Mouse (Mus musculus): ENCODE data around the gene Mcm2. TPM values are rescaled to one million over a fixed set of nuclear protein-coding genes. Genes with fewer than 3 reads are reported as not detected.

Gene Mcm2
- polyA plus RNA-seq, 1 experiment from 2014 or later = 219 TPM

- ATAC-seq (ENCODE audit: insufficient read depth, low FRiP score, low TSS enrichment) (no peak), DNase-seq (ENCODE audit: low spot score) (no peak)
- WGBS = 52% methylated on average over 7 of the region's 7 CpGs
- Histone ChIP-seq H3K9me3 (ENCODE audit: control insufficient read depth, low read length) (no peaks in the 10 kb centered on the region), H3K4me1 (ENCODE audit: control insufficient read depth, insufficient read depth, low read length) (peaks cover 19% of the 10 kb centered on the region), H3K9ac (ENCODE audit: low read length) (peak overlapping the region; percentile 39), H3K4me2 (ENCODE audit: low read depth) (no peak overlapping the region), H3K27ac (ENCODE audit: low read depth, low read length) (peak overlapping the region; percentile 87), H3K27me3 (ENCODE audit: control insufficient read depth, insufficient read depth, low read length) (no peaks in the 10 kb centered on the region), H3K36me3 (ENCODE audit: control insufficient read depth, insufficient read depth, low read length) (no peaks in the 10 kb centered on the region), H3K4me3 (ENCODE audit: low read depth, low read length) (no peak overlapping the region)
Observed at GRCm38 (mm10) chr6:88930049-88930448, 31.5 kb upstream of the Mcm2 start.

DNA sequence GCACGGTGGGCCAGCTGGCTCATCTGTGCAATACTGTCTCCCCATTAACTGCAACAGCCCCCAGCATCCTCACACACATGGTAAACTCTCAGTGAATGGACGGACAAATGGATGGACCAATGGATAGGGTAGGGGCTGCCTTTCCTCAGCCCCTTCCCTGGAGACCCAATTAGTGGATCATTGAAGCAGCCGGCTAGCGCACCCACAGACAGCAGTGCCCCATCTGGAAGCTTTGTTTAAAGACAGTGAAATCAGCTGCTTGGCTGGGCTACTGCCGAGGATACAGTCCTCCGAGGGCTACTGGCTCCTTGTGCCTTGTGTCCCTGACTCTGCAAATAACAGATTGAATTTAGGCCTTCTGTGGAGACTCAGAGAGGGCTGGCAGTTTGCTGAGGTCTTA is 30.9 kb upstream of the Mcm2 start:
- peaks cover 23% of the 10 kb centered on the region for H3K4me1 ChIP-seq (ENCODE audit: control insufficient read depth, insufficient read depth, low read length)

GRCm38 (mm10) chr6:88928576-88928975 is 30.0 kb upstream of the Mcm2 start:
- no peaks in the 10 kb centered on the region for H3K9me3 ChIP-seq (ENCODE audit: control insufficient read depth, low read length)
- H3K27ac ChIP-seq (ENCODE audit: low read depth, low read length) = no peak overlapping the region; the same call in 1 of the 2 replicates
- 85% methylated on average over 5 of the region's 5 CpGs for WGBS
- peaks cover 28% of the 10 kb centered on the region for H3K4me1 ChIP-seq (ENCODE audit: control insufficient read depth, insufficient read depth, low read length)
- no peaks in the 10 kb centered on the region for H3K27me3 ChIP-seq (ENCODE audit: control insufficient read depth, insufficient read depth, low read length)
- no peak overlapping the region for H3K4me2 ChIP-seq (ENCODE audit: low read depth)
- no peak overlapping the region for H3K4me3 ChIP-seq (ENCODE audit: low read depth, low read length)
- ATAC-seq (ENCODE audit: insufficient read depth, low FRiP score, low TSS enrichment) (no peak), DNase-seq (ENCODE audit: low spot score) (no peak)
- H3K9ac ChIP-seq (ENCODE audit: low read length) = no peak overlapping the region
- H3K36me3 ChIP-seq (ENCODE audit: control insufficient read depth, insufficient read depth, low read length) = no peaks in the 10 kb centered on the region

More for the DNA sequence above, 30.9 kb upstream of the Mcm2 start:
- Histone ChIP-seq H3K27ac (ENCODE audit: low read depth, low read length) (peak overlapping the region; percentile 87), H3K9ac (ENCODE audit: low read length) (peak overlapping the region; percentile 39; the same call in 1 of the 2 replicates), H3K4me2 (ENCODE audit: low read depth) (no peak overlapping the region), H3K36me3 (ENCODE audit: control insufficient read depth, insufficient read depth, low read length) (no peaks in the 10 kb centered on the region), H3K4me3 (ENCODE audit: low read depth, low read length) (no peak overlapping the region), H3K9me3 (ENCODE audit: control insufficient read depth, low read length) (no peaks in the 10 kb centered on the region), H3K27me3 (ENCODE audit: control insufficient read depth, insufficient read depth, low read length) (no peaks in the 10 kb centered on the region)
- no peak for ATAC-seq (ENCODE audit: insufficient read depth, low FRiP score, low TSS enrichment)
- peak; percentile 55 for DNase-seq (ENCODE audit: low spot score)
- 36% methylated on average over 6 of the region's 6 CpGs for WGBS

GRCm38 (mm10) chr6:88928026-88928425 is 29.4 kb upstream of the Mcm2 start:
- Histone ChIP-seq H3K36me3 (ENCODE audit: control insufficient read depth, insufficient read depth, low read length) (no peaks in the 10 kb centered on the region), H3K4me3 (ENCODE audit: low read depth, low read length) (no peak overlapping the region), H3K4me2 (ENCODE audit: low read depth) (no peak overlapping the region), H3K27ac (ENCODE audit: low read depth, low read length) (no peak overlapping the region), H3K9me3 (ENCODE audit: control insufficient read depth, low read length) (no peaks in the 10 kb centered on the region), H3K27me3 (ENCODE audit: control insufficient read depth, insufficient read depth, low read length) (no peaks in the 10 kb centered on the region), H3K4me1 (ENCODE audit: control insufficient read depth, insufficient read depth, low read length) (peaks cover 28% of the 10 kb centered on the region), H3K9ac (ENCODE audit: low read length) (no peak overlapping the region)
- DNase-seq (ENCODE audit: low spot score) (no peak), ATAC-seq (ENCODE audit: insufficient read depth, low FRiP score, low TSS enrichment) (no peak)
- 95% methylated on average over 1 of the region's 1 CpGs for WGBS

- no peak overlapping the region for H3K9ac ChIP-seq (ENCODE audit: low read length)
- no peak overlapping the region for H3K4me2 ChIP-seq (ENCODE audit: low read depth)
- H3K36me3 ChIP-seq (ENCODE audit: control insufficient read depth, insufficient read depth, low read length) = no peaks in the 10 kb centered on the region
- H3K27ac ChIP-seq (ENCODE audit: low read depth, low read length) = no peak overlapping the region; the same call in 1 of the 2 replicates
- DNase-seq (ENCODE audit: low spot score) = peak; percentile 82
- 7% methylated on average over 2 of the region's 2 CpGs for WGBS
- no peaks in the 10 kb centered on the region for H3K9me3 ChIP-seq (ENCODE audit: control insufficient read depth, low read length)
- H3K4me1 ChIP-seq (ENCODE audit: control insufficient read depth, insufficient read depth, low read length) = peaks cover 28% of the 10 kb centered on the region
- no peaks in the 10 kb centered on the region for H3K27me3 ChIP-seq (ENCODE audit: control insufficient read depth, insufficient read depth, low read length)
- no peak overlapping the region for H3K4me3 ChIP-seq (ENCODE audit: low read depth, low read length)
- 0 out of 2 replicates have a peak, but pooled peaks have one; percentile 11 for ATAC-seq (ENCODE audit: insufficient read depth, low FRiP score, low TSS enrichment)
Observed at GRCm38 (mm10) chr6:88927595-88927994, 29.0 kb upstream of the Mcm2 start.

- peak overlapping the region; percentile 75 for H3K27ac ChIP-seq (ENCODE audit: low read depth, low read length)
- H3K4me3 ChIP-seq (ENCODE audit: low read depth, low read length) = no peak overlapping the region
- H3K27me3 ChIP-seq (ENCODE audit: control insufficient read depth, insufficient read depth, low read length) = no peaks in the 10 kb centered on the region
- H3K9ac ChIP-seq (ENCODE audit: low read length) = no peak overlapping the region
- 39% methylated on average over 3 of the region's 3 CpGs for WGBS
- no peaks in the 10 kb centered on the region for H3K9me3 ChIP-seq (ENCODE audit: control insufficient read depth, low read length)
- DNase-seq (ENCODE audit: low spot score) (no peak), ATAC-seq (ENCODE audit: insufficient read depth, low FRiP score, low TSS enrichment) (no peak)
- H3K36me3 ChIP-seq (ENCODE audit: control insufficient read depth, insufficient read depth, low read length) = no peaks in the 10 kb centered on the region
- H3K4me2 ChIP-seq (ENCODE audit: low read depth) = no peak overlapping the region
- H3K4me1 ChIP-seq (ENCODE audit: control insufficient read depth, insufficient read depth, low read length) = peaks cover 28% of the 10 kb centered on the region
Observed at GRCm38 (mm10) chr6:88926870-88927269, 28.3 kb upstream of the Mcm2 start.

- WGBS = 4% methylated on average over 4 of the region's 4 CpGs
- no peak overlapping the region for H3K4me3 ChIP-seq (ENCODE audit: low read depth, low read length)
Observed at GRCm38 (mm10) chr6:88925640-88926205, 27.1 kb upstream of the Mcm2 start.

GRCm38 (mm10) chr6:88924502-88925275 is 26.1 kb upstream of the Mcm2 start:
- H3K4me3 ChIP-seq (ENCODE audit: low read depth, low read length) = no peak overlapping the region
- H3K9me3 ChIP-seq (ENCODE audit: control insufficient read depth, low read length) = no peaks in the 10 kb centered on the region
- DNase-seq (ENCODE audit: low spot score) (no peak), ATAC-seq (ENCODE audit: insufficient read depth, low FRiP score, low TSS enrichment) (no peak)
- WGBS = 3% methylated on average over 5 of the region's 5 CpGs
- no peaks in the 10 kb centered on the region for H3K27me3 ChIP-seq (ENCODE audit: control insufficient read depth, insufficient read depth, low read length)
- H3K27ac ChIP-seq (ENCODE audit: low read depth, low read length) = peak overlapping the region; percentile 75
- peaks cover 25% of the 10 kb centered on the region for H3K4me1 ChIP-seq (ENCODE audit: control insufficient read depth, insufficient read depth, low read length)
- no peak overlapping the region for H3K4me2 ChIP-seq (ENCODE audit: low read depth)
- H3K36me3 ChIP-seq (ENCODE audit: control insufficient read depth, insufficient read depth, low read length) = no peaks in the 10 kb centered on the region
- peak overlapping the region; percentile 7; the same call in 1 of the 2 replicates for H3K9ac ChIP-seq (ENCODE audit: low read length)

More at GRCm38 (mm10) chr6:88925640-88926205, 27.1 kb upstream of the Mcm2 start:
- no peaks in the 10 kb centered on the region for H3K27me3 ChIP-seq (ENCODE audit: control insufficient read depth, insufficient read depth, low read length)
- H3K36me3 ChIP-seq (ENCODE audit: control insufficient read depth, insufficient read depth, low read length) = no peaks in the 10 kb centered on the region
- H3K4me2 ChIP-seq (ENCODE audit: low read depth) = no peak overlapping the region
- H3K27ac ChIP-seq (ENCODE audit: low read depth, low read length) = peak overlapping the region; percentile 75
- H3K4me1 ChIP-seq (ENCODE audit: control insufficient read depth, insufficient read depth, low read length) = peaks cover 28% of the 10 kb centered on the region
- peak; percentile 84 for DNase-seq (ENCODE audit: low spot score)
- H3K9me3 ChIP-seq (ENCODE audit: control insufficient read depth, low read length) = no peaks in the 10 kb centered on the region
- peak overlapping the region; percentile 11; the same call in 1 of the 2 replicates for H3K9ac ChIP-seq (ENCODE audit: low read length)
- peak; percentile 78 for ATAC-seq (ENCODE audit: insufficient read depth, low FRiP score, low TSS enrichment)

DNA sequence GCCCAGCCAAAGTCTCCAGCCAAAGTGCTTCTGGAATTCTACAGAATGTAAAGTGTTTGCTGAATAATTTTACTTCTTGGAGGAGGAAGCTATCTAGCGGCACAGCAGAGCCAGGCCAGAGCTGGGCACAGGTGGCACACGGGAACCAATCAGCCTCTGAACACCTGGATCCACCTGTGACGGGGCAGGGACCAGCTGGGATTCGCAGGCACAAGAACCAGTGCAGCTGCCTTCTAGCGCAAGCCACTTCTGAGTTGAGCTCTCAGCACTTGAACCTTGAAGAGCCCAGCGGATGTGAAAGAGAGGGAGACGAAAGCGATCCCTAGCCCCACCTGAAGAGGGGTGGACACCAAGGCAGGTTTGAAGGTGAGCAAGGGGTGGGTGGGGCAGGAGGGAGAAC is 20.2 kb upstream of the Mcm2 start:
- Histone ChIP-seq H3K36me3 (ENCODE audit: control insufficient read depth, insufficient read depth, low read length) (no peaks in the 10 kb centered on the region), H3K4me1 (ENCODE audit: control insufficient read depth, insufficient read depth, low read length) (no peaks in the 10 kb centered on the region), H3K27ac (ENCODE audit: low read depth, low read length) (no peak overlapping the region), H3K27me3 (ENCODE audit: control insufficient read depth, insufficient read depth, low read length) (no peaks in the 10 kb centered on the region), H3K9me3 (ENCODE audit: control insufficient read depth, low read length) (no peaks in the 10 kb centered on the region), H3K4me3 (ENCODE audit: low read depth, low read length) (no peak overlapping the region), H3K9ac (ENCODE audit: low read length) (no peak overlapping the region), H3K4me2 (ENCODE audit: low read depth) (no peak overlapping the region)
- ATAC-seq (ENCODE audit: insufficient read depth, low FRiP score, low TSS enrichment) (no peak), DNase-seq (ENCODE audit: low spot score) (no peak)
- WGBS = 83% methylated on average over 8 of the region's 8 CpGs
